28 mouse cellular contexts compared by ENCODE assay signal in genomic region chr6:46612365-46612764, GRCm38 (mm10).
DNase-seq lines count a peak whose midpoint lies in the region; ATAC-seq lines count a peak whose summit lies in the region.
"Had no signal": no experiment of that assay in that cellular context is flagged by ENCODE, and none has a peak within 500 bp of the region (broad histone marks: within the 10 kb centered on the region; RNA-seq: fewer than 3 reads in every experiment).

No protein-coding gene starts in this region.

- no peaks in the 10 kb centered on the region for H3K9me3 ChIP-seq in forebrain, embryonic 13.5 days (replicated peaks)
- H3K9me3 ChIP-seq in forebrain, embryonic 11.5 days (ENCODE audit: control insufficient read depth, low read length) = no peaks in the 10 kb centered on the region
- H3K9me3 ChIP-seq in midbrain, embryonic 16.5 days (replicated peaks; ENCODE audit: control insufficient read depth, low read length, poor library complexity, severe bottlenecking) = no peaks in the 10 kb centered on the region
- no peaks in the 10 kb centered on the region for H3K9me3 ChIP-seq in midbrain, embryonic 11.5 days (ENCODE audit: control insufficient read depth, low read length)
- no peaks in the 10 kb centered on the region for H3K9me3 ChIP-seq in forebrain, embryonic 15.5 days
- H3K9me3 ChIP-seq: hindbrain, embryonic 15.5 days; liver, embryonic 12.5 days; midbrain, embryonic 12.5 days; stomach, embryonic 15.5 days had no signal

- no peak overlapping the region for H3K4me3 ChIP-seq in forebrain, embryonic 13.5 days
- no peak overlapping the region for H3K4me3 ChIP-seq in forebrain, embryonic 11.5 days (ENCODE audit: low read depth, low read length)
- H3K4me3 ChIP-seq in midbrain, embryonic 16.5 days (ENCODE audit: low read depth, low read length) = no peak overlapping the region
- no peak overlapping the region for H3K4me3 ChIP-seq in midbrain, embryonic 11.5 days (ENCODE audit: low read depth, low read length)
- no peak overlapping the region for H3K4me3 ChIP-seq in forebrain, embryonic 15.5 days
- H3K4me3 ChIP-seq: erythroblast, embryonic 14.5 days; hindbrain, embryonic 15.5 days; liver, embryonic 12.5 days; midbrain, embryonic 12.5 days; myocyte; stomach, embryonic 15.5 days had no signal

- no peak overlapping the region for H3K27ac ChIP-seq in forebrain, embryonic 13.5 days
- H3K27ac ChIP-seq in forebrain, embryonic 11.5 days (ENCODE audit: low read depth, low read length) = no peak overlapping the region
- 0 out of 2 replicates have a peak overlapping the region, but pooled peaks have one; percentile 22 for H3K27ac ChIP-seq in midbrain, embryonic 16.5 days (ENCODE audit: low read length)
- no peak overlapping the region for H3K27ac ChIP-seq in midbrain, embryonic 11.5 days (ENCODE audit: low read depth, low read length)
- peak overlapping the region; percentile 38 for H3K27ac ChIP-seq in forebrain, embryonic 15.5 days (replicated peaks)
- H3K27ac ChIP-seq: kidney, postnatal 0 days; liver, embryonic 12.5 days; midbrain, embryonic 12.5 days; stomach, embryonic 15.5 days had no signal

- no peaks in the 10 kb centered on the region for H3K36me3 ChIP-seq in forebrain, embryonic 13.5 days (ENCODE audit: poor library complexity, severe bottlenecking)
- no peaks in the 10 kb centered on the region for H3K36me3 ChIP-seq in forebrain, embryonic 11.5 days (ENCODE audit: control insufficient read depth, insufficient read depth, low read length)
- no peaks in the 10 kb centered on the region for H3K36me3 ChIP-seq in midbrain, embryonic 16.5 days (ENCODE audit: control insufficient read depth, insufficient read depth, low read length)
- H3K36me3 ChIP-seq in midbrain, embryonic 11.5 days (ENCODE audit: control insufficient read depth, insufficient read depth, low read length) = no peaks in the 10 kb centered on the region
- no peaks in the 10 kb centered on the region for H3K36me3 ChIP-seq in forebrain, embryonic 15.5 days
- H3K36me3 ChIP-seq: hindbrain, embryonic 15.5 days; liver, embryonic 12.5 days; midbrain, embryonic 12.5 days; stomach, embryonic 15.5 days had no signal

- no peak for DNase-seq in forebrain, embryonic 11.5 days (ENCODE audit: low spot score)
- DNase-seq in midbrain, embryonic 11.5 days (ENCODE audit: low spot score, missing footprints) = no peak
- DNase-seq in layer of hippocampus, postnatal 36 days = no peak
- no peak for DNase-seq in urinary bladder, adult 2 months (ENCODE audit: low spot score)
- DNase-seq: adrenal gland, postnatal 14 days; cerebellum, adult 11-12 months; cerebellum, adult 9-11 months; gastrocnemius, postnatal 14 days; heart, adult 11 months; heart, postnatal 36 days; kidney, adult 18-20 months; kidney, postnatal 4 days; left cerebral cortex, postnatal 4 days; liver, postnatal 0 days; lung, postnatal 36 days; right cerebral cortex, postnatal 25 days had no signal

- H3K4me2 ChIP-seq in forebrain, embryonic 13.5 days = no peak overlapping the region
- no peak overlapping the region for H3K4me2 ChIP-seq in forebrain, embryonic 11.5 days (ENCODE audit: low read depth, low read length, severe bottlenecking)
- H3K4me2 ChIP-seq in midbrain, embryonic 16.5 days (ENCODE audit: low read length) = no peak overlapping the region
- H3K4me2 ChIP-seq in midbrain, embryonic 11.5 days = no peak overlapping the region
- no peak overlapping the region for H3K4me2 ChIP-seq in forebrain, embryonic 15.5 days (replicated peaks)
- H3K4me2 ChIP-seq: heart, embryonic 11.5 days; hindbrain, embryonic 15.5 days; liver, embryonic 12.5 days; midbrain, embryonic 12.5 days; stomach, embryonic 15.5 days had no signal

- H3K27me3 ChIP-seq in forebrain, embryonic 13.5 days = no peaks in the 10 kb centered on the region
- no peaks in the 10 kb centered on the region for H3K27me3 ChIP-seq in forebrain, embryonic 11.5 days (ENCODE audit: control insufficient read depth, insufficient read depth, low read length)
- no peaks in the 10 kb centered on the region for H3K27me3 ChIP-seq in midbrain, embryonic 16.5 days (ENCODE audit: control insufficient read depth, insufficient read depth, low read depth, low read length)
- no peaks in the 10 kb centered on the region for H3K27me3 ChIP-seq in midbrain, embryonic 11.5 days (ENCODE audit: control insufficient read depth, insufficient read depth, low read length)
- no peaks in the 10 kb centered on the region for H3K27me3 ChIP-seq in forebrain, embryonic 15.5 days
- H3K27me3 ChIP-seq: hindbrain, embryonic 15.5 days; liver, embryonic 12.5 days; midbrain, embryonic 12.5 days; stomach, embryonic 15.5 days had no signal

- ATAC-seq in forebrain, embryonic 13.5 days = peak; percentile 54
- ATAC-seq in forebrain, embryonic 11.5 days (replicated peaks; ENCODE audit: low FRiP score) = no peak
- no peak for ATAC-seq in midbrain, embryonic 16.5 days
- ATAC-seq in midbrain, embryonic 11.5 days (ENCODE audit: low FRiP score) = no peak
- peak; percentile 68 for ATAC-seq in forebrain, embryonic 15.5 days (replicated peaks)
- ATAC-seq: CD4-positive, CD25-positive, alpha-beta regulatory T cell, adult 4 months; liver, embryonic 12.5 days; liver, postnatal 0 days had no signal

- no peak overlapping the region for H3K9ac ChIP-seq in forebrain, embryonic 13.5 days
- H3K9ac ChIP-seq in forebrain, embryonic 11.5 days (ENCODE audit: low read length) = no peak overlapping the region
- no peak overlapping the region for H3K9ac ChIP-seq in midbrain, embryonic 16.5 days (ENCODE audit: low read depth, low read length)
- H3K9ac ChIP-seq in midbrain, embryonic 11.5 days (ENCODE audit: low read length) = no peak overlapping the region
- no peak overlapping the region for H3K9ac ChIP-seq in forebrain, embryonic 15.5 days (replicated peaks)
- H3K9ac ChIP-seq: hindbrain, embryonic 15.5 days; liver, embryonic 12.5 days; liver, postnatal 0 days; midbrain, embryonic 12.5 days; stomach, embryonic 15.5 days had no signal

- peaks cover 10% of the 10 kb centered on the region for H3K4me1 ChIP-seq in forebrain, embryonic 13.5 days
- H3K4me1 ChIP-seq in forebrain, embryonic 11.5 days (replicated peaks; ENCODE audit: control insufficient read depth, insufficient read depth, low read length) = no peaks in the 10 kb centered on the region
- 0 out of 2 replicates have a peak, but pooled peaks cover 3% of the 10 kb centered on the region for H3K4me1 ChIP-seq in midbrain, embryonic 16.5 days (ENCODE audit: control insufficient read depth, insufficient read depth, low read length)
- H3K4me1 ChIP-seq in midbrain, embryonic 11.5 days (ENCODE audit: control insufficient read depth, insufficient read depth, low read length) = no peaks in the 10 kb centered on the region
- H3K4me1 ChIP-seq in forebrain, embryonic 15.5 days = peaks cover 16% of the 10 kb centered on the region
- H3K4me1 ChIP-seq: hindbrain, embryonic 15.5 days; liver, embryonic 12.5 days; midbrain, embryonic 12.5 days; stomach, embryonic 15.5 days had no signal

Comparison
In these comparisons a context has a peak if more than half of its experiments do, and no peak if none do; other contexts are left out.
1. ATAC-seq: peak in forebrain, embryonic 13.5 days (single experiment) and forebrain, embryonic 15.5 days (single experiment); none in forebrain, embryonic 11.5 days (single experiment), midbrain, embryonic 16.5 days (single experiment) and midbrain, embryonic 11.5 days (single experiment).
2. H3K27ac ChIP-seq: peak in midbrain, embryonic 16.5 days (single experiment) and forebrain, embryonic 15.5 days (single experiment); none in forebrain, embryonic 13.5 days (single experiment), forebrain, embryonic 11.5 days (single experiment) and midbrain, embryonic 11.5 days (single experiment).